Mouse (Mus musculus) macrophage (primary cell): ENCODE measurements at regions not wholly inside any gene's neighbourhood (a gene's known extent, or its start where the extent isn't known, plus 50 kb on each side); places are given as distances from the start of the nearest gene placed in this dataset.

Source experiments
- H3K27ac ChIP-seq: fragments of 350-480 bp; formaldehyde crosslinking; 2 replicates; pipeline ENCODE4 v1.9.0; 2021
- H3K36me3 ChIP-seq: fragments of 350-480 bp; formaldehyde crosslinking; 2 replicates; pipeline ENCODE4 v1.9.0; 2021; ENCODE audit errors: inconsistent target
- H3K4me3 ChIP-seq: fragments of 350-480 bp; formaldehyde crosslinking; 2 replicates; pipeline ENCODE4 v1.9.0; 2021; ENCODE audit errors: inconsistent target
- H3K79me2 ChIP-seq: fragments of 350-480 bp; formaldehyde crosslinking; 2 replicates; pipeline ENCODE4 v1.9.0; 2021; ENCODE audit errors: inconsistent target
- WGBS: methylation state at CpG from one replicate; pipeline ENCODE4 v1.1.7; 2026; ENCODE audit warnings: inconsistent platforms; ENCODE audit not compliant: missing documents; 5-methylcytosine and 5-hydroxymethylcytosine counted together

DNA sequence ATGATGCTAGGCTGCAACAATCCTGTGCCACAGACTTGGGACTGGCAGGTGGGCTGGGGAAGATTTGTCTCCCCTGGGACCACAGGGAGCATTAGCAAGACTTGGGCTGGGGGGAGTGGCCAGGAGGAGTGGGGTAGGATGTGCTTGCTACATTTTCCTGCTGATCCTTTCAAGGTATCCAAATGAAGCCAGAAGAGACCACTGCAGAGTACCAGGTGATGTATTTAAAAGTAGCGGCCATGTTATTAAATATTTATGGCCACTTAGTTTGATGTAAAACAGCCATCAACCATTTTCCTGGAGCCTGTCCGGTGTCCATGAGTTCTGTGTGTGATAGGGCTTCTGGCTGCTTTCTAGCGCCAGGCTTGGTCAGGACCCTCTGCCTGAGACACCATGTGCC is 220.3 kb upstream of the Prok2 start:
- Histone ChIP-seq H3K79me2 (no peaks in the 10 kb centered on the region), H3K4me3 (no peak overlapping the region), H3K27ac (no peak overlapping the region), H3K36me3 (no peaks in the 10 kb centered on the region)
- 100% methylated on average over 3 of the region's 3 CpGs for WGBS

DNA sequence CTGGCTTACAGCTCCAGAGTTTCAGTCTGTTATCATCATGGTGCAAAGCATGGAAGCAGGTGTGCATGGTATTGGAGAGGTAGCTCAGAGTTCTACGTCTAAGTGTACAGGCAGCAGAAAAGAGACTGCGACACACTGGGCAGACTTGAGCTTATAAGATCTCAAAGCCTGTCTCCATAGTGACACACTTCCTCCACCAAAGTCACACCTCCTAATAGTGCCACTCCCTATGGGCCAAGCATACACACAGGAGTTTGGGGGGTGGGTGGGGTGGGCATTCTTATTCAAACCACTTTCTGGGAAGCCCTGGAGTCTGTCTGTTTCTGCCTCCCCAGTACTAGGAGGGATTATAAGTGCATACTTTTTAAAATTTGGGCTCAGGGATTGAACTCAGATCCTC is 219.5 kb upstream of the Prok2 start:
- H3K79me2 ChIP-seq: no peaks in the 10 kb centered on the region
- no peak overlapping the region for H3K27ac ChIP-seq
- no peaks in the 10 kb centered on the region for H3K36me3 ChIP-seq
- H3K4me3 ChIP-seq: no peak overlapping the region
- 78% methylated on average over 2 of the region's 2 CpGs for WGBS

DNA sequence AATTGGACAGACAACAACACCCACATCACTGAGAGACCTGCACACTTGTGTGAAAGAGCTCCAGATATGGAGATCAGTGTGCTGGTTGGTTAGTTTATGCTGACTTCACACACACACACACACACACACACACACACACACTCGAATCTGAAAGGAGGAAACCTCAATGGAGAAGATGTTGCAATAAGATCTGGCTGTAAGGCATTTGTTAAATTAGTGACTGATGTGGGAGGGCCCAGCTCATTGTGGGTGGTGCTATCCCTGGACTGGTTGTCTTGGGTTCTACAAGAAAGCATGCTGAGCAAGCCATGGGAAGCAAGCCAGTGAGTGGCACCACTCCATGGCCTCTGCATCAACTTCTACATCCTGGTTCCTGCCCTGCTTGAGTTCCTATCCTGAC is 216.8 kb upstream of the Prok2 start:
- WGBS: 43% methylated on average over 1 of the region's 1 CpGs
- no peak overlapping the region for H3K27ac ChIP-seq
- H3K79me2 ChIP-seq: no peaks in the 10 kb centered on the region
- no peaks in the 10 kb centered on the region for H3K36me3 ChIP-seq
- no peak overlapping the region for H3K4me3 ChIP-seq

DNA sequence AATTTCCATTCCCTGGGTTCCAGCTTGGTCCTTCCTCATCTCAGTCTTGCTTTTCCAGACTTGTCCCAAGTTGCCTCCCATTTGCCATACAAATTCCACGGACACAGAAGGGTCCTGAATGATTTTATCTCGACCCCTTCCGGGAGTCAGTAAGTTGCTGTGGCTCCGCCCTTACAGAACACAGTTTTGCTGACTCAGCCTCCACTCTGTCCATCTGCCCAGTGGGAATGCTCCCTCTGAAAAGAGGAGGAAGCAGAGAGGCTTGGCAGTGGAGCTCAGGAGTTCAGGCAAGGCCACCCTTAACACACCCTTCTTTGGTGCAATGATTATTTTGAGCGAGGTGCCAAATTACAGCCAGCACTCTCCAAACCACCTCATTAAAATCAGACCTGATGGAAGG is 213.9 kb upstream of the Prok2 start:
- WGBS: 77% methylated on average over 5 of the region's 5 CpGs
- no peaks in the 10 kb centered on the region for H3K36me3 ChIP-seq
- no peak overlapping the region for H3K27ac ChIP-seq
- H3K79me2 ChIP-seq: no peaks in the 10 kb centered on the region
- no peak overlapping the region for H3K4me3 ChIP-seq

DNA sequence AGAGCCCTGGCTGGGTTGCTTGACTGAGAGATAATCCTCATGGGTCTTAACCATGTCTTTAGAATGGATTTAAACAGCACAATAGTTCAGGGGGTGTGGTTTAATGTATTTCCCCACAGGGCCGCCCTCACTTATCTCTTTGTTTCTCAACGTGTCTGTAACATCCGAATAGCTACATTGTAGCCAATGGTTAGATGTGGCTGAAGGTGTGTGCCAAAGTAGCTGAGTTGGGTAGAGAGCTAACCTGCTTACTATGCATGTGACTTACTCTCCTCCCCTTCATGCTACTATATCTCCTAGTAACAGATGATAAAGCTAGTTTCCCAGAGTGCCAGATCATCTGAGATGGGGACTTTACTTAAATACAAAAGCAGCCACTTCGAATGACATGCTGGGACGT is 213.2 kb upstream of the Prok2 start:
- no peaks in the 10 kb centered on the region for H3K79me2 ChIP-seq
- H3K27ac ChIP-seq: no peak overlapping the region
- no peaks in the 10 kb centered on the region for H3K36me3 ChIP-seq
- 56% methylated on average over 5 of the region's 5 CpGs for WGBS
- no peak overlapping the region for H3K4me3 ChIP-seq

DNA sequence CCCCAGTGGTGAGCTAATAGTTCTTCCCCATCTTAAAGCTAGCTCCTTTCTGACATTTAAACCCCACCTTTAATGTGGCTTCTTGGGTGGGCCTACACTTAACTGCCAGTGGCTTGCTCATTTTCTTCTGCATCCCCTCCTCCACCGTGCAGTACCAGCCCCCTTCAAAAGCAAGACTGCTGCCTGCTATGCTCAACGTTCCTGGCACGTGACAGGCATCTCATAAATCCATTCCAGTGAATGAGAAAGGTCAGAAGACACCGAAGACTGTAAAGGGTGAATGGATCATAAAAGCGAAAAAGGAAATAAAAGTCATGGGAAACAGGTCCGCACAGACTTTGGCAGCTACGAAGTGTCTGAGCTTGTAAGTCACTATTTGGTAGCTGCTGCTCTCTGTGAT is 212.8 kb upstream of the Prok2 start:
- H3K79me2 ChIP-seq: no peaks in the 10 kb centered on the region
- no peaks in the 10 kb centered on the region for H3K36me3 ChIP-seq
- no peak overlapping the region for H3K4me3 ChIP-seq
- WGBS: 76% methylated on average over 7 of the region's 7 CpGs
- no peak overlapping the region for H3K27ac ChIP-seq

DNA sequence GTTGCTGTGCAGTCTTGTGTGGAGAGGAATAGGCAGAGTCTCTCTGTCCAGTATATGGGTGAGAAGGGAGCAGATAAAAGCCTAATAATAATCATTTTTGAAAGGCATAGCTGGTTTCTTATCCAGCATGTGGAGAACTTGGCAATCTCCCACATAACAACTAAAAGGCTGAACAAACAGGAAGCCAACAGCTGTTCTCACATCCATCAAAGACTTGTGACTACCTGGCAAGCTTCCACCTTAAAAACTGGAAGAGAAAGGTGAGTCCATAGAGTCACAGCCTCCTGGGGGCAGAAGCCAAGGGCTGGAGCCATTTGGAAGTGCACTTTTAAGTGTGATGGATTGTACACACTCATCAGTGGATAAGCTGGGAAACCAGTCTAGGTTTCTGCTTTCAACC is 210.5 kb upstream of the Prok2 start:
- H3K27ac ChIP-seq: no peak overlapping the region
- no peaks in the 10 kb centered on the region for H3K79me2 ChIP-seq
- no peak overlapping the region for H3K4me3 ChIP-seq
- H3K36me3 ChIP-seq: no peaks in the 10 kb centered on the region

DNA sequence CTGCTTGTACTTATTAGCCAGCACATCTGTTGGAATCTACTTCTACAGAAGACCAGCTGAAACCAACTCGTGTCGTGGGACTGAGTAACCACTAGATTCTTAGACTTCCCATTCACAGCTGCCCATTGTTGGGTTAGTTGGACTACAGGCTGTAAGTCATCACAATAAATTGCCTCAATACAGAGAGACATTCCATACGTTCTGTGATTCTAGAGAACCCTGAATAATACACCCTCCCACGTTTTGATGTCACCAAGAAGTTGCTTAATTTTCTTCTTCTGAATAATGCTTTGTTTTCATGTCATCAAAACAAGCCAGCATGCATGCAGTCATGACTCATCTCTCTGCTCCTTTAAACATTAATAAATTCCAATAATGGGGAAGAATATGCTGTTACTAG is 209.2 kb upstream of the Prok2 start:
- no peaks in the 10 kb centered on the region for H3K79me2 ChIP-seq
- H3K4me3 ChIP-seq: no peak overlapping the region
- H3K36me3 ChIP-seq: no peaks in the 10 kb centered on the region
- no peak overlapping the region for H3K27ac ChIP-seq
- WGBS: 87% methylated on average over 4 of the region's 4 CpGs

DNA sequence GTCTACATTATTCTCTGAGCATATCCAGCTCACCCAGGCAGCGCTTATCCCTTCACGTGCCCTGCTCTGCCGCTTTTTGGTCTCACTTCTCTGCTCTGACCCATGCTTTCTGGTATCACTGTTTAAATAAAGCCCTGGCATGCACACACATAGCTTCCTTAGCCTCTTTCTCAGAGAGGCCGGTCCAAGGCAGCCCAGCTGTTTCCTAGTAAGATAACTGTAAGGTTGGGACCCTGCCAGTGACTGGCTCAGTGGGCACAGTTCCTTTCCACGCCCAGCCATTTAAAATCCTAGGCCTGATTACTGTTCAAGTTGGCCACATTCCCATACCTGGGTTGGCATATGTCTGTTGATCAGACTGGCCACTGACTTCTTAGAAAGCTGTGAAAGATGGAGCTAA is 208.2 kb upstream of the Prok2 start:
- 45% methylated on average over 5 of the region's 5 CpGs for WGBS
- Histone ChIP-seq H3K4me3 (no peak overlapping the region), H3K27ac (no peak overlapping the region), H3K36me3 (no peaks in the 10 kb centered on the region), H3K79me2 (no peaks in the 10 kb centered on the region)

DNA sequence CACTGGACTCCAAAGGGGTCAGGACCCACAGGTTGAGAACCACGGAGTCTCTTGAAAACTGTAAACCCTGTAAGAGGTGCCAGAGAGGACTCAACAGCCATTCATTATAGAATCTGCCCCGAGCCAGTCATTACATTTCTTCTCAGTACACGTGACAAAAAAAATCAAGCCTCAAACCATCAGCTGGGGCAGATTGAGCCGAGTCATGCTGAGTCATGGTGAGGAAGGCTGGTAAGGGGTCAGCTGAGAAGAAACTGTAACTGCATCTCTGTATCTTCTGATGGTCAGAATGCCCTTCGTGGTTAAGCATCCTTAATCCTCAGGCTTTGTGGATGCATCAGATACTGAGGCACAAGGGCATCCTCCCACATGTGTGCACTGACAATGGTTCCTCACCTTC is 207.2 kb upstream of the Prok2 start:
- 35% methylated on average over 5 of the region's 5 CpGs for WGBS
- no peak overlapping the region for H3K27ac ChIP-seq
- no peaks in the 10 kb centered on the region for H3K36me3 ChIP-seq
- H3K4me3 ChIP-seq: no peak overlapping the region
- no peaks in the 10 kb centered on the region for H3K79me2 ChIP-seq

DNA sequence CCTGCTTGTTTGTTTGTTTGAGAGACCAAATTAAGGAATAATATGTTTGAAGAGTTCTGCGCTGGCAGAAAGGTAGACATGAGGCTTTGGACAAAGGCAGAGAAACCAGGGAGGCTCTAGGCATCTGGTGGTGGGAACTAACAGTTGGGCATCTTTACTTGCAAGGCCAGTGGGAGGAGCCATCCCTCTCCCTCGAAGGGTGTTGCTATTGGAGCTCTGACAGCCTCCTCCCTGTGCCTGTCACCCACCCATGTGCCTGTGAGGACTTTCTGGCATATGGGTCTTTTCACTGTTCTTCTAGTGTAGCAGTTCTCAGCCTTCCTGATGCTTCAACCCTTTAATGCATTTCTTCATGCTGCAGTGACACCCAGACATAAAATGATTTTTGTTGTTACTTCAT is 206.7 kb upstream of the Prok2 start:
- H3K27ac ChIP-seq: no peak overlapping the region
- H3K36me3 ChIP-seq: no peaks in the 10 kb centered on the region
- no peaks in the 10 kb centered on the region for H3K79me2 ChIP-seq
- 50% methylated on average over 2 of the region's 2 CpGs for WGBS
- H3K4me3 ChIP-seq: no peak overlapping the region

DNA sequence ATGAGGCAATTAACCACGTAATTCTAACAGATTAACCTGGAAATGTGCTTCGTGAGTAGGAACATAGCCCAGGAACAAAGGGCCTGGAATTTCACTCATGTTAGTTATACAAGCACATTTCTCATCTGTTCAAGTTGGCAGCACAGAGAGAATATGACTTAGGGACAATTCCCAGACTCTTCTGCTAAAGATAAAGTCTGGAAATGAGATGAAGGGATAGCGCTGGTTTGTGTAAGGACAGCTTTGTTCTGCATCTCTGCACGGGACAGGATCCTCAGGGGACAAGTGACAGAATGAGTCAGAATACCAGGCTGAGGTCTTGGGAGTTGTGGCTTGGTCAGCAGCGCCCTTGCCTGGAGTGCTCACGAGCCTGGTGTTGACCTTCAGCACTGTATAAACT is 206.2 kb upstream of the Prok2 start:
- no peak overlapping the region for H3K4me3 ChIP-seq
- H3K27ac ChIP-seq: no peak overlapping the region
- H3K79me2 ChIP-seq: no peaks in the 10 kb centered on the region
- 82% methylated on average over 6 of the region's 6 CpGs for WGBS
- no peaks in the 10 kb centered on the region for H3K36me3 ChIP-seq

DNA sequence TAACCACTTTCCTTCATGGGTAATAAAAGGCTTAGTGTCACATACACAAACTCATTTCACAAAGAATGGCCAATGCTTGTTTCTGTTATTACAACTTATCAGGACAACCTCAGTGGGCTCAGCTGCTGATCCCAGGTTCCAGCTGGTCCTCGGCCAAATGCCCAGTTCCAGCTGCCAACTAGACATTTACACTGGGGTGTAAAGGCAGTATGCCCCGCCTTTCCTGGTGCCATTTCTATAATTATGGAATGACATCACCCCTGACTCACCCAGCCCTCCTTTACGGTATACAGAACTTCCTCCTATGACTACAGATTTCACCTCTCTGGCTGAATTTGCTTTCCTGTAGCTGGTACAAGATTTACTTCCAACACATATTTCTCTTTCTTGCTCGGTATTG is 205.4 kb upstream of the Prok2 start:
- 35% methylated on average over 4 of the region's 4 CpGs for WGBS
- no peaks in the 10 kb centered on the region for H3K36me3 ChIP-seq
- no peak overlapping the region for H3K4me3 ChIP-seq

DNA sequence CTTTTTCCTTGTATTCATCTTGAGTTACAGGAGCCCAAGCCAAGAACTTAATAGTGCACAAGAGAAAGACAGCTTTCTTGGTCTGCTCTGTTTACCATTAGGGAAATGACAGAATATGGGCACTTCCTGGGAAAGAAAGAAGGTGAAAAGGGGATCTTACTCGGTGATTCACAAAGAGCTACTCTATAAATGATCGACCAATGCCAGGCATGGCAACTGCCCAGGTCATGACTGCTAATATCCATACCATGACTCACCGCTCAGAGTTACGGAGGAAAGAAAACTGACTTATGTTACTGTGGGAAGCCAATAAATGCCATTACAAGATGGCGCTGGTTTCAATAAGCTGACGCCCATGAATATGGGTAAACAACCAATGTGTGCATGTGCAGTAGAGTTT is 204.1 kb upstream of the Prok2 start:
- no peak overlapping the region for H3K4me3 ChIP-seq
- no peaks in the 10 kb centered on the region for H3K36me3 ChIP-seq
- 94% methylated on average over 6 of the region's 6 CpGs for WGBS

More for the DNA sequence above, 205.4 kb upstream of the Prok2 start:
- H3K27ac ChIP-seq: no peak overlapping the region
- H3K79me2 ChIP-seq: no peaks in the 10 kb centered on the region

DNA sequence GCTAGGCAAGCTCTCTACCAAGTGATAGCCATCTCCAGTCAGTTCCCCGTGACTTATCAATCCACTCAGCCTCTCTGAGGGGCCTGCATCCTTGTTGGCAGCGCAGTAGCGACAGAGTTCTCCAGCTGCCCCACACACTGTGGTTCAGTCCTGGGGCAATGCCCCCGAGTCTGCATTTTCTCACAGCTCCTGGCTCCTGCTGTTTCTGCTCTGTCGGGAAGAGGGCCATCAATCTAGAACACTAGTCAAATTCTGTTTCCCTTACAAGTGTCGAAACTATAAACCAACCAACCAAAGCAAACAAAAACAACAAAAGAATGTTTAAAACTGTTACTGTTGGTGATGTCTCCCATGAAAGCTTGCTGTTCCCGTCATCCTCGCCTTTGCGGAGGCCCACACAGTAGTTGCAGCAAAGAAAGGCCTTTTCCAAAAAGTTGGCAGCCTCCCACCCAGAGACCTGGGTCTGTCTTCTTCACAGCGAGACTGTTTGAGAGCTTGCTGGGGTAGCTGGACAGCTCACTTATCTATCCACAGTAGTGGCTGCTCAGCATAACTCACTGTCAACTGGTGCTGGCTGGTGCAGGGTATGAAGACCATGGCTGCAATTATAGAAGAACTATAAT is 201.9 kb upstream of the Prok2 start:
- no peaks in the 10 kb centered on the region for H3K79me2 ChIP-seq
- no peak overlapping the region for H3K27ac ChIP-seq
- H3K36me3 ChIP-seq: no peaks in the 10 kb centered on the region
- WGBS: 97% methylated on average over 10 of the region's 10 CpGs
- no peak overlapping the region for H3K4me3 ChIP-seq

More for the DNA sequence above, 204.1 kb upstream of the Prok2 start:
- no peaks in the 10 kb centered on the region for H3K79me2 ChIP-seq
- no peak overlapping the region for H3K27ac ChIP-seq

DNA sequence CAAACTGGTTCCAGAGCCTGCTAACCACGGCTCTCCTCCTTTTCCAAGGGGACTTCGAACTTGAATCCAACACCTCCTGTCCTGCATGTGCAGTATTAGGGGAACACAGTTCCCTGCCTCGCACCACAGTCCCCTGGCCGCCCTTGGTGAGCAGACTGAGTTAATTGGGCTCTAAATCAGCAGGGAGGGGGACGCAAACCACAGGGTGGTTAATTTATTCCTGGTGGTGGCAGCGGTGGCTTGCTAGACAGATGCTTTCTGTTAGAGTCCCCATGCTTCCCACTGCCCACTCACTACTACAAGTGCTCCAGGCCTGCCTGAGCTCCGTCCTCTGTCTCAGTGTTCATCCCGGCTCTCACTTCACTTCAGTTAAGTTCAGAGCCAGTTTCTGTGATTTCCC is 198.0 kb upstream of the Prok2 start:
- Histone ChIP-seq H3K4me3 (no peak overlapping the region), H3K27ac (no peak overlapping the region), H3K79me2 (no peaks in the 10 kb centered on the region), H3K36me3 (no peaks in the 10 kb centered on the region)
- WGBS: 77% methylated on average over 8 of the region's 8 CpGs
